Mouse (Mus musculus): ENCODE measurements around the gene Gpr156. TPM values are rescaled to one million over a fixed set of nuclear protein-coding genes. Genes with fewer than 3 reads are reported as not detected.

Gene Gpr156
- polyA plus RNA-seq, 1 experiment from 2014 or later, result 0.07 TPM

DNA sequence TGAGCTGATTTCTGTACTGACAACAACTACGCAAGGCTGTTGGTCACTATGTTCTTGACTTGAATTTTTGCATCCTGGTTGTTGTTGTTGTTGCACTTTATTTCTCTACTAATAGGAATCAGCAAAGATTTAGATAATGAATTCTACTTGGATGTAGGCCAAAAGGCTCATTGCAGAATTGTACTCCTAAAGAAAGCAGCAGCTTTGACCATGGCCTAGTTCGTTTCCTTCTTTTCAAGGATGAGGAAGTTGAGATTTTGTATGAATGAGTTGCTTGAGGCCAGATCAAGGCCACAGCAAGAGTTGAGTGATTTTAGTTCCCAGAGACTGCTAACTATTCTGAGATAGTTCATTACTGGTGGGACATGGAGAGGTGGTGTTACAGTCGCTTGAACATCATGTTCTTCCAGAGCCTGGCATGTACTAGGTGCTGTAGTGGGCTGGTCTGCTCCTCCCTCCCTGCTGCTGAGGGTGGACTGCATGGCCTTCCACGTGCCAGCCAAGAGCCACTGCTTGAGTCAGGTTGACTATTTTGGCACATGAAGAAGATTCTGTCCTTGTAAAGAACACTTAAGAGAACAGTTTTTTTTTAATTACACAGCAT lies 45.1 kb upstream of the Gpr156 start:
- H3K9me3 ChIP-seq (ENCODE audit: control insufficient read depth, low read length), result no peaks in the 10 kb centered on the region
- H3K36me3 ChIP-seq (ENCODE audit: control insufficient read depth, insufficient read depth, low read length), result no peaks in the 10 kb centered on the region
- H3K27ac ChIP-seq (replicated peaks), result no peak overlapping the region
- no peak for TF ChIP-seq EP300 (optimal IDR thresholded peaks at IDR 0.05)
- no peak for TF ChIP-seq CTCF (IDR thresholded peaks at IDR 0.05; ENCODE audit: low read depth)
- peaks cover 7% of the 10 kb centered on the region; the same call in 1 of the 2 replicates for H3K4me1 ChIP-seq (replicated peaks; ENCODE audit: control insufficient read depth, insufficient read depth)
- ATAC-seq (ENCODE audit: low FRiP score, low TSS enrichment) (no peak), DNase-seq (ENCODE audit: low spot score) (no peak)
- 51% methylated on average over 4 of the region's 4 CpGs for WGBS
- H3K9ac ChIP-seq (ENCODE audit: low read length), result no peak overlapping the region
- H3K4me3 ChIP-seq (ENCODE audit: low read depth, low read length), result no peak overlapping the region
- 0 out of 2 replicates have a peak overlapping the region, but pooled peaks have one; percentile 15 for H3K4me2 ChIP-seq (replicated peaks; ENCODE audit: low read depth)
- H3K27me3 ChIP-seq (ENCODE audit: control insufficient read depth, insufficient read depth, low read length), result no peaks in the 10 kb centered on the region

DNA sequence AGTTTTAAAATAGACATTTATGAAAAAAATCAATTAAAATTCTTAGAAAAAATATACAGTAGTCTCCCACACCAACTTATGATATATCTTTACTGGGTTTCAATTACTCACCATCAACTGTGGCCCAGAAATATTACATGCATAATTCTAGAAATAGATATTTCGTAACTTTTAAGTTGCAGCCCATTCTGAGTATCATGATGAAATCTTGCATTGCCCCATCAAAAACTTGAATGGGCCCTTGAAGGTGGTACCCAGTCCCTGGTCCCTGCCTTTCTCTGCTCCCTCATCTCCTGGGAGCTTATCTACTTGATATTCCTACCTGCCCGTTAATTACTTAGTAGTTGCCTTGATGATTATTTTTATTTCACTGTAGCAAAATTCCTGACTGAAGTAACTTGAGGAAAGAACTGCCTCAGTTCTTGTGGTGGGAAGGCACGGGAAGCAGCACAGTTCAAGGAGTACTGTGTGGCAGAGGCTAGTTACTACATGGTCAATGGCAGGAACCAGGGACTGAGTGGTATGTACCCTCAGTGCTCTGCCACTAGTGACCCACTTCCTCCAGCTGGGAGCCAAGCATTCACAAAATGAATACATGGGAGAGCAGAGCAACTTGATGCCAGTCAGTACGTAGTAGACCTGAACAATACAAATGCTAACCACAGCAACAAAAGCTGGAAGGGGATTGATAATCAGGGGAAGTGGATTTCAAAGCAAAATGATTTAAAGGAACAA lies 41.6 kb upstream of the Gpr156 start:
- Histone ChIP-seq H3K27ac (replicated peaks) (no peak overlapping the region), H3K4me1 (replicated peaks; ENCODE audit: control insufficient read depth, insufficient read depth) (peaks cover 7% of the 10 kb centered on the region; the same call in 1 of the 2 replicates), H3K9me3 (ENCODE audit: control insufficient read depth, low read length) (no peaks in the 10 kb centered on the region), H3K4me3 (ENCODE audit: low read depth, low read length) (no peak overlapping the region), H3K27me3 (ENCODE audit: control insufficient read depth, insufficient read depth, low read length) (no peaks in the 10 kb centered on the region), H3K36me3 (ENCODE audit: control insufficient read depth, insufficient read depth, low read length) (no peaks in the 10 kb centered on the region; the same call in 1 of the 2 replicates), H3K9ac (ENCODE audit: low read length) (no peak overlapping the region), H3K4me2 (replicated peaks; ENCODE audit: low read depth) (no peak overlapping the region)
- TF ChIP-seq CTCF (IDR thresholded peaks at IDR 0.05; ENCODE audit: low read depth), result no peak
- TF ChIP-seq EP300 (optimal IDR thresholded peaks at IDR 0.05), result no peak
- DNase-seq (ENCODE audit: low spot score) (no peak), ATAC-seq (ENCODE audit: low FRiP score, low TSS enrichment) (no peak)
- 79% methylated on average over 4 of the region's 4 CpGs for WGBS

DNA sequence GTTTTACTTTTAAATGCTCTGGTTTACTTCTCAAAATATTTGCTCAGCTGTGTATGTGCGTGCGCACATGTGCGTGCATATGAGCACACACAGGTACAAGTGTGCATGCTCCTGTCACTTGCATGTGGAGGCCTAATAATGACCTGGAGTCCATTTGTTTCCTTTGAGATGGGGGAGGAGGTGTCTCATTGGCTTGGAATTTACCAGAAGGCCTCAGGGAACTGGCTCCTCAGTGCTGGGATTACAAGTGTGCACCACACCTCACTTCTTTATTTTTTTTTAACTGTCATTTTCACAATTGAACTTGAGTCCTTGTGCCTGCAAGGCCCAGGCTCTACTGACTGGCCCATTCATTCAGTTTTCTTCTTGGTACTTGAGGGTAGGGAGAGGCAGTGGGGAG lies 38.9 kb upstream of the Gpr156 start:
- H3K36me3 ChIP-seq (ENCODE audit: control insufficient read depth, insufficient read depth, low read length), result peaks cover 3% of the 10 kb centered on the region; the same call in 1 of the 2 replicates
- WGBS, result 89% methylated on average over 3 of the region's 3 CpGs
- no peak overlapping the region for H3K4me2 ChIP-seq (replicated peaks; ENCODE audit: low read depth)
- no peaks in the 10 kb centered on the region for H3K27me3 ChIP-seq (ENCODE audit: control insufficient read depth, insufficient read depth, low read length)
- peak; percentile 5 for DNase-seq (ENCODE audit: low spot score)
- no peaks in the 10 kb centered on the region for H3K4me1 ChIP-seq (replicated peaks; ENCODE audit: control insufficient read depth, insufficient read depth)
- TF ChIP-seq CTCF (IDR thresholded peaks at IDR 0.05; ENCODE audit: low read depth) (no peak), EP300 (optimal IDR thresholded peaks at IDR 0.05) (no peak)
- ATAC-seq (ENCODE audit: low FRiP score, low TSS enrichment), result no peak
- no peak overlapping the region for H3K27ac ChIP-seq (replicated peaks)
- H3K9ac ChIP-seq (ENCODE audit: low read length), result no peak overlapping the region
- H3K4me3 ChIP-seq (ENCODE audit: low read depth, low read length), result no peak overlapping the region
- H3K9me3 ChIP-seq (ENCODE audit: control insufficient read depth, low read length), result no peaks in the 10 kb centered on the region

DNA sequence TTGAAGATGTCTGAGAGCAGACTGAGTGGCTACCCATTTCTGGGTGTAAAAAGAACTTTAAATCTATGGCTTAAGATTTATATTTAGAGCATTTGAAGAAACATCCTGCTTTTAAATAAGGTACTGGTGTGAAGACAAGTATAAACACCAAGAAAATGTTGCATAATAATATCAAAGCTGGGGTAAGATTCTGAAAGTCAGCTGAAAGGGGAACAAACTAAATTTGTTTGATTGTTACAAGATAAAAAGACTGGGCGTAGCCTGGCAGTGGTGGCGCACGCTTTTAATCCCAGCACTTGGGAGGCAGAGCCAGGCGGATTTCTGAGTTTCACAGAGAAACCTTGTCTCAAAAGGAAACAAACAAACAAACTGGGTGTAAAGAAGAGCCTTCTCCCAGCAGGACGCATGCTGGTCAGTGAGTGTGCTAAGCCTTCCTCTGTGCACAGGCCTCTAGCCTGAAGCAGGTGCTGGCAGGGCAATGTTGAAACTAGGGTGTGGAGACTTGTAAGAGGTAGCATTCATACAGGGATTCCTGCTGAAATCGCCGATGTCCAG lies 37.3 kb upstream of the Gpr156 start:
- no peaks in the 10 kb centered on the region for H3K9me3 ChIP-seq (ENCODE audit: control insufficient read depth, low read length)
- no peak for ATAC-seq (ENCODE audit: low FRiP score, low TSS enrichment)
- TF ChIP-seq EP300 (optimal IDR thresholded peaks at IDR 0.05) (no peak), CTCF (IDR thresholded peaks at IDR 0.05; ENCODE audit: low read depth) (no peak)
- peaks cover 8% of the 10 kb centered on the region; the same call in 1 of the 2 replicates for H3K36me3 ChIP-seq (ENCODE audit: control insufficient read depth, insufficient read depth, low read length)
- H3K4me1 ChIP-seq (replicated peaks; ENCODE audit: control insufficient read depth, insufficient read depth), result no peaks in the 10 kb centered on the region
- no peaks in the 10 kb centered on the region for H3K27me3 ChIP-seq (ENCODE audit: control insufficient read depth, insufficient read depth, low read length)
- WGBS, result 85% methylated on average over 7 of the region's 7 CpGs
- H3K27ac ChIP-seq (replicated peaks), result no peak overlapping the region
- no peak overlapping the region for H3K4me2 ChIP-seq (replicated peaks; ENCODE audit: low read depth)
- H3K9ac ChIP-seq (ENCODE audit: low read length), result no peak overlapping the region
- DNase-seq (ENCODE audit: low spot score), result peak; percentile 9
- H3K4me3 ChIP-seq (ENCODE audit: low read depth, low read length), result no peak overlapping the region

DNA sequence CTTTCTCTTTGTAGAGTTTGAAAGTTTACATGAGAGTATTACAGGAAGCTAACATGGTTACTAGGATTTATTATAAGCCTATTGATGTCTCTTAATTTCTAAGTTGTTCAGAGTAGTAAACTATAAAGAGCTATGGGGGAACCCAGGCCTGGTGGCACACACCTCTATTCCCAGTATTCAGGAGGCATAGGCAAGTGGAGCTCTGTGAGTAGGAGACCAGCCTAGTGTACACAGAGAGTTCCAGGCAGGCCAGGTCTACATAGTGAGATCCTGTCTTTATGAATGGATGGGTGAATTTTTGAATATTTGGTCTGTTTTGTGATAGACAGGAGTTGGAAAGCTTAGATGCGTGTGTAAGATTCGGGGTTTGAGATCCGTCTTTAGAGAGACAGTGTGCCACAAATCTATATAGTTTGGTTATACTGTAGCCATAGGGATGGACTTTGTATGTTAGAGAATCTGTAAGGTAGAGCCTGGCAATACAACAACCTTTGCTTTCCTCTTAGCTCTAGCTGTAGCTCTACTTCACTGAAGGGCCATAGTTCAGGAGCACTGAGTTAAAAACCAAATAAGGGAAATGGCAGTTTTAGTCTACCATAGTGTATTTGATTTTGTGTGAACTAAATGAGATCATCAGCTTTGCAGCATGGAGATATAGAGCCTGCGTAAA lies 36.4 kb upstream of the Gpr156 start:
- ATAC-seq (ENCODE audit: low FRiP score, low TSS enrichment) (no peak), DNase-seq (ENCODE audit: low spot score) (peak; percentile 5)
- 94% methylated on average over 4 of the region's 4 CpGs for WGBS
- H3K4me3 ChIP-seq (ENCODE audit: low read depth, low read length), result no peak overlapping the region
- H3K27ac ChIP-seq (replicated peaks), result no peak overlapping the region
- no peaks in the 10 kb centered on the region for H3K9me3 ChIP-seq (ENCODE audit: control insufficient read depth, low read length)
- TF ChIP-seq EP300 (optimal IDR thresholded peaks at IDR 0.05) (no peak), CTCF (IDR thresholded peaks at IDR 0.05; ENCODE audit: low read depth) (no peak)
- no peaks in the 10 kb centered on the region for H3K4me1 ChIP-seq (replicated peaks; ENCODE audit: control insufficient read depth, insufficient read depth)
- H3K36me3 ChIP-seq (ENCODE audit: control insufficient read depth, insufficient read depth, low read length), result peaks cover 8% of the 10 kb centered on the region; the same call in 1 of the 2 replicates
- H3K9ac ChIP-seq (ENCODE audit: low read length), result no peak overlapping the region
- H3K4me2 ChIP-seq (replicated peaks; ENCODE audit: low read depth), result no peak overlapping the region
- H3K27me3 ChIP-seq (ENCODE audit: control insufficient read depth, insufficient read depth, low read length), result no peaks in the 10 kb centered on the region
